Mouse (Mus musculus): ENCODE results near the gene Cfap298. TPM values are rescaled to one million over a fixed set of nuclear protein-coding genes. Genes with fewer than 3 reads are reported as not detected.

Cfap298 gene
- polyA plus RNA-seq, 1 experiment from 2014 or later, result 27.5 TPM

DNA sequence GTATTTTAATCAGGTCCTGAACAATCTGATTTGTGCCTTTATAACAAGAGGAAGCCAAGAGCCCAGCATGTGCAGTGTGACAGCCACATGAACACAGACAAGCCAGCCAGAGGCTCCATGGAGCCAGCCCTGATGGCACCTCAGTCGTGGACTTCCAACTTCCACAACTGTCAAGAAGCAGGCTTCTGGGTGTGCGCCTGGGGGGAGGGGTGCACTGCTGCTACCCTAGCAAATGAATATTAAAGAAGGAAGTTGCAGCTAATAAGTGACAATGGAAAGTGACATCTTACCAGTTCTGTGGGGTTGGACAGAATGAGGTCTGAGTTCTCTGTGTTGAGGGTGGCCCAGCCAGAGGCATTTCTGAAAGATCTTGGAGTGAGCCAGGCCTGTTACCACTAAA, 49.6 kb downstream of the Cfap298 start:
- 72% methylated on average over 2 of the region's 2 CpGs for WGBS

DNA sequence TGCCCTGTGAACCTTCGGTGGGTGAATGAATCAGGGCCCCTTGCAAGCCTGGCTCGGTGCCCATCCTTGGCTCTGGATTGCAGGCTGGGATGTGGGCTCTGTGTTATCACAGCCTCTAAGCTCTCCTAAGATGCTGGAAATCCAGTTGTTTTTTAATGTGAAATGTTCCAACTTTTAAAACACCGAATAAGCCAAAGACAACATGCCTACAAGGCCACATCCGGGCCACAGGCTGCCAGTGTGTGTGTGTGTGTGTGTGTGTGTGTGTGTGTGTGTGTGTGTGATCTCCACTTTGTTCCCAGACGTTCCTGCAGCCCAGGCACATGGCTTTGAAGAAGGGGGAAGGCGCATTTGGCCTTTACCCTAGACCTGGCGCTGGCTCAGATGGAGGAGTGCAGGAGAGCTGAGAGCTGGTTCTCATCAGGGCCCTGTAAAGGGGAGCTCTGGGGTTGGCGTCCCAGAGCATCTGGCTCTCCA, 52.4 kb downstream of the Cfap298 start:
- Histone ChIP-seq H3K27me3 (ENCODE audit: control insufficient read depth, insufficient read depth, low read length) (no peaks in the 10 kb centered on the region), H3K9ac (ENCODE audit: low read length) (no peak overlapping the region), H3K4me3 (ENCODE audit: low read depth, low read length) (no peak overlapping the region), H3K4me2 (replicated peaks; ENCODE audit: low read depth) (no peak overlapping the region), H3K27ac (replicated peaks) (no peak overlapping the region), H3K9me3 (ENCODE audit: control insufficient read depth, low read length) (no peaks in the 10 kb centered on the region), H3K4me1 (replicated peaks; ENCODE audit: control insufficient read depth, insufficient read depth) (no peaks in the 10 kb centered on the region), H3K36me3 (ENCODE audit: control insufficient read depth, insufficient read depth, low read length) (no peaks in the 10 kb centered on the region)
- TF ChIP-seq EP300 (optimal IDR thresholded peaks at IDR 0.05) (no peak), CTCF (IDR thresholded peaks at IDR 0.05; ENCODE audit: low read depth) (no peak)
- DNase-seq (ENCODE audit: low spot score), result no peak
- ATAC-seq (ENCODE audit: low FRiP score, low TSS enrichment), result no peak
- 44% methylated on average over 8 of the region's 8 CpGs for WGBS

More for the DNA sequence above, 49.6 kb downstream of the Cfap298 start:
- ATAC-seq (ENCODE audit: low FRiP score, low TSS enrichment), result no peak
- Histone ChIP-seq H3K4me3 (ENCODE audit: low read depth, low read length) (no peak overlapping the region), H3K4me1 (replicated peaks; ENCODE audit: control insufficient read depth, insufficient read depth) (no peaks in the 10 kb centered on the region), H3K36me3 (ENCODE audit: control insufficient read depth, insufficient read depth, low read length) (no peaks in the 10 kb centered on the region), H3K27ac (replicated peaks) (0 out of 2 replicates have a peak overlapping the region, but pooled peaks have one; percentile 35), H3K9ac (ENCODE audit: low read length) (no peak overlapping the region), H3K27me3 (ENCODE audit: control insufficient read depth, insufficient read depth, low read length) (no peaks in the 10 kb centered on the region), H3K4me2 (replicated peaks; ENCODE audit: low read depth) (no peak overlapping the region), H3K9me3 (ENCODE audit: control insufficient read depth, low read length) (no peaks in the 10 kb centered on the region)
- DNase-seq (ENCODE audit: low spot score), result no peak
- TF ChIP-seq CTCF (IDR thresholded peaks at IDR 0.05; ENCODE audit: low read depth) (no peak), EP300 (optimal IDR thresholded peaks at IDR 0.05) (no peak)

DNA sequence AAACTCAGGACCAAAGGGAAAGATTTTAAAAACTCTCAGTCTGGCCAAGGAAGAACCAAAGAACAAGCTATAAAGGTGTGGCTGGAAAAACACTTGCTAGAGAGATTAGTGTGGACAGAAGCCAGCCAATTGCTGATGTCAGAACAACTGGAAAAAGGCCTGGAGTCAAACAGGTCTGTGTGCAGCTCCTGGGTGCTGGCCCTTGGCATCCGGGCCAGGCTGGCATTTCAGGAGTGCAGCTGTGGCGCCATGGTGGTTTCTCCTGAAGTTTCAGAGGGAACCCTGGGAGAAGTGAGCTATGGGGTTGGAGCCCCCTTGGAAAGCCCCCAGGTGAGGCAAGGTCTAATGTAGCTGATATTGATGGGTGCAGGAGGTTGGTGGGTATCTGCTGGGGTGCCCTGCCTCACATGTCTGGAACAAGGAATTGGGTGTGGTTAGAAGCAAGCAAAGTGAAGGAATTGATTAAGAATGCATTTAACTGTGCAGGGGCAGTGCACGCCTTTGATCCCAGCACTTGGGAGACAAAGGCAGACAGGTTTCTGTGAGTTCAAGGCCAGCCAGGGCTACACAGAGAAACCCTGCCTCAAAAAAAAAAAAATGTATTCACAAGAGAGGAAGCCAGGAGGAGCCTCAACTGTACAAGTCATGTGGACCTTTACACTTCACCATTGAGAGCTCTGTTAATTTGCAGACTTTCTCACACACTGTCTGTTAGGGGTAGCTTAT, 56.6 kb downstream of the Cfap298 start:
- no peaks in the 10 kb centered on the region for H3K36me3 ChIP-seq (ENCODE audit: control insufficient read depth, insufficient read depth, low read length)
- WGBS, result 65% methylated on average over 3 of the region's 3 CpGs
- peak; percentile 51; the same call in 1 of the 2 replicates for ATAC-seq (ENCODE audit: low FRiP score, low TSS enrichment)
- no peak overlapping the region for H3K4me2 ChIP-seq (replicated peaks; ENCODE audit: low read depth)
- H3K27ac ChIP-seq (replicated peaks), result no peak overlapping the region
- no peak overlapping the region for H3K9ac ChIP-seq (ENCODE audit: low read length)
- no peak overlapping the region for H3K4me3 ChIP-seq (ENCODE audit: low read depth, low read length)
- peak; percentile 35 for DNase-seq (ENCODE audit: low spot score)
- TF ChIP-seq EP300 (optimal IDR thresholded peaks at IDR 0.05) (no peak), CTCF (IDR thresholded peaks at IDR 0.05; ENCODE audit: low read depth) (no peak)
- no peaks in the 10 kb centered on the region for H3K27me3 ChIP-seq (ENCODE audit: control insufficient read depth, insufficient read depth, low read length)
- H3K4me1 ChIP-seq (replicated peaks; ENCODE audit: control insufficient read depth, insufficient read depth), result no peaks in the 10 kb centered on the region
- no peaks in the 10 kb centered on the region for H3K9me3 ChIP-seq (ENCODE audit: control insufficient read depth, low read length)

Small RNA genes within 50 kb of the gene (microRNA-seq; reads per million reads assigned to microRNA genes)
- gene Gm22933, result not detected

Other genes with a start within 250 kb of the Cfap298 start
- gene Mis18a, start 207.7 kb downstream of the Cfap298 start, polyA plus RNA-seq (2015; fragmentation: Nextera tagmentation; extraction: Ambion mirVana), result 26.3 and 27.2 TPM in 2 replicates
- 0.16 TPM in 1 of 2 replicates, not detected in the other for gene Mrap, start 196.9 kb downstream of the Cfap298 start, polyA plus RNA-seq (2015; fragmentation: Nextera tagmentation; extraction: Ambion mirVana)
- 2.7 TPM in 2 replicates for gene Urb1, start 124.7 kb downstream of the Cfap298 start, polyA plus RNA-seq (2015; fragmentation: Nextera tagmentation; extraction: Ambion mirVana)
- gene Eva1c, start 108.4 kb downstream of the Cfap298 start, polyA plus RNA-seq (2015; fragmentation: Nextera tagmentation; extraction: Ambion mirVana), result 3.0 and 3.6 TPM in 2 replicates
- gene Synj1, start 76.2 kb upstream of the Cfap298 start, polyA plus RNA-seq (2015; fragmentation: Nextera tagmentation; extraction: Ambion mirVana), result 5.2 and 5.6 TPM in 2 replicates
- 13.8 and 15.0 TPM in 2 replicates for gene Paxbp1, start 109.4 kb upstream of the Cfap298 start, polyA plus RNA-seq (2015; fragmentation: Nextera tagmentation; extraction: Ambion mirVana)
- gene 4932438H23Rik, start 160.0 kb upstream of the Cfap298 start, polyA plus RNA-seq (2015; fragmentation: Nextera tagmentation; extraction: Ambion mirVana), result 0.04 and 0.10 TPM in 2 replicates

Measured in stomach, postnatal 0 days (tissue).